Mouse (Mus musculus) MEL-GATA-1-ER (cell line): ENCODE data around the gene Zc3h13.

Experiments
- DNase-seq: peaks from one replicate; pipeline ENCODE4 v3.0.0-alpha.2; 2012; ENCODE audit warnings: low read depth; ENCODE audit errors: extremely low read depth

The Zc3h13 gene

GRCm38 (mm10) chr14:75323354-75323753, 39.2 kb downstream of the Zc3h13 start:
- DNase-seq: no peak

GRCm38 (mm10) chr14:75328062-75328461, 43.9 kb downstream of the Zc3h13 start:
- DNase-seq: no peak

- DNase-seq: no peak
Observed at GRCm38 (mm10) chr14:75330621-75331020, 46.4 kb downstream of the Zc3h13 start.

GRCm38 (mm10) chr14:75334321-75334720, 50.1 kb downstream of the Zc3h13 start:
- DNase-seq: no peak

- DNase-seq: no peak
Observed at GRCm38 (mm10) chr14:75337884-75338283, 53.7 kb downstream of the Zc3h13 start.

- no peak for DNase-seq
Observed at GRCm38 (mm10) chr14:75346041-75346440, 61.9 kb downstream of the Zc3h13 start.

GRCm38 (mm10) chr14:75351626-75352025, 67.5 kb downstream of the Zc3h13 start:
- DNase-seq: no peak

- no peak for DNase-seq
Observed at GRCm38 (mm10) chr14:75363316-75363715, 79.1 kb downstream of the Zc3h13 start.

- no peak for DNase-seq
Observed at GRCm38 (mm10) chr14:75365301-75366035, 81.3 kb downstream of the Zc3h13 start.

GRCm38 (mm10) chr14:75366741-75367140, 82.6 kb downstream of the Zc3h13 start:
- DNase-seq: peak; percentile 3

- DNase-seq: no peak
Observed at GRCm38 (mm10) chr14:75367503-75367902, 83.3 kb downstream of the Zc3h13 start.

GRCm38 (mm10) chr14:75369880-75370279, 85.7 kb downstream of the Zc3h13 start:
- DNase-seq: no peak

- no peak for DNase-seq
Observed at GRCm38 (mm10) chr14:75375006-75375598, 90.9 kb downstream of the Zc3h13 start.

GRCm38 (mm10) chr14:75376256-75376655, 92.1 kb downstream of the Zc3h13 start:
- DNase-seq: no peak

- DNase-seq: no peak
Observed at GRCm38 (mm10) chr14:75377612-75378011, 93.4 kb downstream of the Zc3h13 start.
